Mouse (Mus musculus) heart, embryonic 16.5 days (tissue): ENCODE data around the gene Sppl2c. TPM values are rescaled to one million over a fixed set of nuclear protein-coding genes. Genes with fewer than 3 reads are reported as not detected.

ENCODE experiments used
- polyA plus RNA-seq: library from polyadenylated mRNA; unstranded; fragments of >200 nt; fragmentation: Nextera tagmentation; extraction: Ambion mirVana; gene quantifications from 2 replicates; pipeline ENCODE4 v1.2.1, GENCODE M21; 2015

Sppl2c gene
- polyA plus RNA-seq, 1 experiment from 2014 or later, result not detected

Other genes with a start within 250 kb of the Sppl2c start
- gene Nsf, start 232.3 kb upstream of the Sppl2c start, polyA plus RNA-seq, result 32.8 and 35.3 TPM in 2 replicates
- 59.2 and 62.7 TPM in 2 replicates for gene Arf2, start 219.6 kb upstream of the Sppl2c start, polyA plus RNA-seq
- not detected in 2 replicates for gene Crhr1, start 53.5 kb upstream of the Sppl2c start, polyA plus RNA-seq
- 0.88 and 1.9 TPM in 2 replicates for gene Mapt, start 45.1 kb downstream of the Sppl2c start, polyA plus RNA-seq